Comparison of ENCODE assay signal across 7 mouse cellular contexts in the genomic region with DNA sequence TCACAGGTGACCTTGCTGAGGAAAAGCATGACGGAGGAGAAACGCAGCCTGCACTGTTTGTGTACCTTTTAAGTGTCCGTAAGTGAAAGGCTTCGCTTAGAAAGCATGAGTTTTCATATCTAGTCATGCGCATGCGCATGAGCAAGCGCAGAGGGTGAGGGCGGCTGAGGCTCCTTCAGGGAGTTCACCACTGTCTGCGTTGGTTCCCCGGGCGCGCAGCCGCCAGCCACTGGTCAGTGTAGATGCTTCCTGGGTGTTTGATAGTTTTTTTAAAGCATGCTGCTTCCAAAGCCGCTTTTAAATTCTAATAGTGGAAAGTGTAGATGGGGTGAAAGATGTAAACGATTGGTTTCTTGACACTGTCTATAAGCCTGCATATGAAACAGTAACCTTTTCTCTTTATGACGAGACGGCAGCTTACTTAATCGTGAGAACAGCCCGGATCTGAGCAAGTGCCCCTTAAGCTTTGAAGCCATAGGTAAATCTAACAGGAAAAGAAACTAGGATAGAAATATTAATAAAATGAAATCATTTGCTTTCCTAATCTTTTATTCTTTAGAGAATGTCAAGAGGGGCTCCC. TPM values are rescaled to one million over a fixed set of nuclear protein-coding genes. Genes with fewer than 3 reads are reported as not detected.
DNase-seq lines count a peak whose midpoint lies in the region; ATAC-seq lines count a peak whose summit lies in the region.

No protein-coding gene starts in this region.

- peak; percentile 75 for DNase-seq in cerebellum, adult 11-12 months
- DNase-seq in kidney, postnatal 10 days, result peak; percentile 87
- peak; percentile 78 for DNase-seq in liver, embryonic 11.5 days (ENCODE audit: low spot score)
- DNase-seq in spleen, postnatal 4 days (ENCODE audit: low spot score in 2 of 2), result peak; percentile 73 to 88

- H3K4me3 ChIP-seq in forebrain, embryonic 12.5 days (replicated peaks), result peak overlapping the region; percentile 43
- peak overlapping the region; percentile 51 for H3K4me3 ChIP-seq in heart, embryonic 15.5 days
- peak overlapping the region; percentile 54 for H3K4me3 ChIP-seq in liver, embryonic 11.5 days (ENCODE audit: low read depth, low read length)

- peak; percentile 84 for ATAC-seq in forebrain, embryonic 12.5 days (ENCODE audit: low FRiP score)
- ATAC-seq in heart, embryonic 15.5 days (replicated peaks; ENCODE audit: insufficient number of reproducible peaks, insufficient read depth, low FRiP score, low read depth), result peak; percentile 72
- ATAC-seq in liver, embryonic 11.5 days (replicated peaks; ENCODE audit: low FRiP score), result peak; percentile 82
- ATAC-seq in monocyte, adult 5-6 weeks (replicated peaks; ENCODE audit: insufficient number of reproducible peaks, low FRiP score, low TSS enrichment, poor library complexity, severe bottlenecking), result peak; percentile 86

- H3K9ac ChIP-seq in forebrain, embryonic 12.5 days, result peak overlapping the region; percentile 47
- peak overlapping the region; percentile 54 for H3K9ac ChIP-seq in heart, embryonic 15.5 days
- H3K9ac ChIP-seq in liver, embryonic 11.5 days (ENCODE audit: low read depth, low read length), result peak overlapping the region; percentile 52

- 4% methylated on average over 19 of the region's 19 CpGs for WGBS in forebrain, embryonic 12.5 days
- 3% methylated on average over 19 of the region's 19 CpGs for WGBS in heart, embryonic 15.5 days
- 5% methylated on average over 19 of the region's 19 CpGs for WGBS in liver, embryonic 11.5 days

- H3K27ac ChIP-seq in forebrain, embryonic 12.5 days, result 0 out of 2 replicates have a peak overlapping the region, but pooled peaks have one; percentile 19
- H3K27ac ChIP-seq in heart, embryonic 15.5 days, result no peak overlapping the region
- no peak overlapping the region for H3K27ac ChIP-seq in liver, embryonic 11.5 days (ENCODE audit: low read depth, low read length)

- H3K27me3 ChIP-seq in forebrain, embryonic 12.5 days, result peaks cover 36% of the 10 kb centered on the region
- H3K27me3 ChIP-seq in heart, embryonic 15.5 days, result peaks cover 35% of the 10 kb centered on the region
- H3K27me3 ChIP-seq in liver, embryonic 11.5 days (replicated peaks; ENCODE audit: control insufficient read depth, insufficient read depth, low read length), result peaks cover 29% of the 10 kb centered on the region

- peak overlapping the region; percentile 66 for H3K4me2 ChIP-seq in forebrain, embryonic 12.5 days
- H3K4me2 ChIP-seq in heart, embryonic 15.5 days, result peak overlapping the region; percentile 93
- peak overlapping the region; percentile 95 for H3K4me2 ChIP-seq in liver, embryonic 11.5 days

- no peaks in the 10 kb centered on the region for H3K36me3 ChIP-seq in forebrain, embryonic 12.5 days (replicated peaks)
- H3K36me3 ChIP-seq in heart, embryonic 15.5 days, result no peaks in the 10 kb centered on the region
- H3K36me3 ChIP-seq in liver, embryonic 11.5 days (ENCODE audit: control insufficient read depth, insufficient read depth, low read length), result no peaks in the 10 kb centered on the region

- H3K4me1 ChIP-seq in forebrain, embryonic 12.5 days, result peaks cover 39% of the 10 kb centered on the region
- H3K4me1 ChIP-seq in heart, embryonic 15.5 days (replicated peaks), result peaks cover 9% of the 10 kb centered on the region
- H3K4me1 ChIP-seq in liver, embryonic 11.5 days (replicated peaks; ENCODE audit: control insufficient read depth, insufficient read depth, low read length), result peaks cover 5% of the 10 kb centered on the region

- no peaks in the 10 kb centered on the region for H3K9me3 ChIP-seq in forebrain, embryonic 12.5 days
- H3K9me3 ChIP-seq in heart, embryonic 15.5 days (replicated peaks), result no peaks in the 10 kb centered on the region
- no peaks in the 10 kb centered on the region for H3K9me3 ChIP-seq in liver, embryonic 11.5 days (ENCODE audit: control insufficient read depth, low read length)

RNA-seq across cellular contexts. Expression of a gene that starts 18.1 kb away (rescaled TPM):
- polyA plus RNA-seq in forebrain, embryonic 12.5 days (2016; fragmentation: Nextera tagmentation; extraction: Ambion mirVana), result 37.5 and 38.6 TPM in 2 replicates
- polyA plus RNA-seq in heart, embryonic 15.5 days (2015; fragmentation: Nextera tagmentation; extraction: Ambion mirVana), result 5.8 and 6.6 TPM in 2 replicates
- 1.4 and 1.8 TPM in 2 replicates for polyA plus RNA-seq in liver, embryonic 11.5 days (2014; fragmentation: Nextera tagmentation; extraction: Ambion mirVana)
- 4.6 to 9.5 TPM (median 7.1 TPM) in 3 replicates for total RNA-seq in monocyte, adult 5-6 weeks (2017)
